Comparison of ENCODE assay signal across 29 mouse cellular contexts in the genomic region with DNA sequence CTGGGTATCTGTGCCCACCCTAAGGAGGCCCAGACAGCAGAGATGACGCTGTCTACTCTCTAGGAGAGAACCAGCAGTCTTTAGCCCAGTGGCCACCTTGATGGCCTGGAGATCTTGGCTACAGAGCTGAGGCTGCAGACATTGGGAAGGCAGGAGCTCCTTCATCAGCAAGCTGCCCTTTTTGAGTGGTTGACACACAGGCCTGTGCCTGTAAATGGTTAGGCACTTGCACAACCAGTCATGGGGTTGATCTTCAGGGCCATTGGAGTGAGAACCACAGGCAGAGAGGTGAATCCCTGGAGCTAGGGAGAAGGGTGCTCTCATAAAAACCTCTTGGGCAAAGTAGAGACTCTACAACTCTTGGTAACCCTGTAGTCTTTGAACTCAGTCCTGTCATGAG. TPM values are rescaled to one million over a fixed set of nuclear protein-coding genes. Genes with fewer than 3 reads are reported as not detected.
DNase-seq lines count a peak whose midpoint lies in the region; ATAC-seq and TF ChIP-seq lines count a peak whose summit lies in the region.
"Had no signal": no experiment of that assay in that cellular context is flagged by ENCODE, and none has a peak within 500 bp of the region (broad histone marks: within the 10 kb centered on the region; RNA-seq: fewer than 3 reads in every experiment).

No protein-coding gene starts in this region.

- no peak for ATAC-seq in liver, embryonic 16.5 days (ENCODE audit: low read depth)
- no peak for ATAC-seq in midbrain, postnatal 0 days (ENCODE audit: low FRiP score)
- ATAC-seq in granulocyte monocyte progenitor cell, adult 5-6 weeks (replicated peaks; ENCODE audit: poor library complexity, severe bottlenecking): 0 out of 2 replicates have a peak, but pooled peaks have one; percentile 16
- no peak for ATAC-seq in CD4-positive, CD25-positive, alpha-beta regulatory T cell, adult 4 months
- ATAC-seq: forebrain, embryonic 14.5 days; forebrain, postnatal 0 days; hindbrain, embryonic 16.5 days; Patski had no signal

- no peak overlapping the region for H3K4me2 ChIP-seq in liver, embryonic 16.5 days (ENCODE audit: low read depth, low read length)
- H3K4me2 ChIP-seq in midbrain, postnatal 0 days (ENCODE audit: low read depth, low read length, poor library complexity, severe bottlenecking): no peak overlapping the region
- H3K4me2 ChIP-seq: embryonic facial prominence, embryonic 12.5 days; embryonic facial prominence, embryonic 15.5 days; heart, embryonic 12.5 days; heart, embryonic 15.5 days; hindbrain, embryonic 13.5 days had no signal

- no peak for TF ChIP-seq CTCF in midbrain, postnatal 0 days (IDR thresholded peaks at IDR 0.05)
- no peak for TF ChIP-seq CTCF in bone marrow, adult 2 months (IDR thresholded peaks at IDR 0.05; ENCODE audit: control insufficient read depth, insufficient read depth, low read length)

- no peak overlapping the region for H3K4me3 ChIP-seq in liver, embryonic 16.5 days (ENCODE audit: low read depth, low read length)
- no peak overlapping the region for H3K4me3 ChIP-seq in midbrain, embryonic 10.5 days
- H3K4me3 ChIP-seq in midbrain, postnatal 0 days (ENCODE audit: low read depth, low read length): no peak overlapping the region
- no peak overlapping the region for H3K4me3 ChIP-seq in bone marrow, adult 2 months (replicated peaks; ENCODE audit: control insufficient read depth, low read depth, low read length)
- H3K4me3 ChIP-seq: embryonic facial prominence, embryonic 12.5 days; embryonic facial prominence, embryonic 15.5 days; gastrocnemius, adult 2 months; heart, embryonic 12.5 days; heart, embryonic 15.5 days; hindbrain, embryonic 10.5 days; hindbrain, embryonic 13.5 days had no signal

- 74% methylated on average over 1 of the region's 1 CpGs for WGBS in liver, embryonic 16.5 days (ENCODE audit: insufficient replicate concordance)
- WGBS in midbrain, embryonic 10.5 days: 68% methylated on average over 1 of the region's 1 CpGs
- WGBS in midbrain, postnatal 0 days: 79% methylated on average over 1 of the region's 1 CpGs
- WGBS in bone marrow, adult 2 months: 85% methylated on average over 1 of the region's 1 CpGs

- no peak overlapping the region for H3K9ac ChIP-seq in liver, embryonic 16.5 days (ENCODE audit: low read depth, low read length)
- no peak overlapping the region for H3K9ac ChIP-seq in midbrain, postnatal 0 days (replicated peaks; ENCODE audit: low read length, poor library complexity, severe bottlenecking)
- H3K9ac ChIP-seq: embryonic facial prominence, embryonic 12.5 days; embryonic facial prominence, embryonic 15.5 days; forebrain, postnatal 0 days; heart, embryonic 12.5 days; heart, embryonic 15.5 days; hindbrain, embryonic 13.5 days had no signal

- H3K9me3 ChIP-seq in liver, embryonic 16.5 days (replicated peaks; ENCODE audit: control insufficient read depth, low read length): no peaks in the 10 kb centered on the region
- no peaks in the 10 kb centered on the region for H3K9me3 ChIP-seq in midbrain, embryonic 10.5 days (replicated peaks)
- no peaks in the 10 kb centered on the region for H3K9me3 ChIP-seq in midbrain, postnatal 0 days (ENCODE audit: low read length)
- H3K9me3 ChIP-seq: embryonic facial prominence, embryonic 12.5 days; embryonic facial prominence, embryonic 15.5 days; G1E; heart, embryonic 12.5 days; heart, embryonic 15.5 days; hindbrain, embryonic 10.5 days; hindbrain, embryonic 13.5 days had no signal

- H3K27me3 ChIP-seq in liver, embryonic 16.5 days (ENCODE audit: control insufficient read depth, insufficient read depth, low read depth, low read length): no peaks in the 10 kb centered on the region
- H3K27me3 ChIP-seq in midbrain, embryonic 10.5 days (ENCODE audit: low read depth, poor library complexity, severe bottlenecking): no peaks in the 10 kb centered on the region
- H3K27me3 ChIP-seq in midbrain, postnatal 0 days (ENCODE audit: insufficient read depth, low read length): no peaks in the 10 kb centered on the region
- H3K27me3 ChIP-seq: CH12.LX; embryonic facial prominence, embryonic 12.5 days; embryonic facial prominence, embryonic 15.5 days; heart, embryonic 15.5 days; hindbrain, embryonic 13.5 days; Patski had no signal

- peaks cover 3% of the 10 kb centered on the region; the same call in 1 of the 2 replicates for H3K4me1 ChIP-seq in liver, embryonic 16.5 days (ENCODE audit: control insufficient read depth, low read depth, low read length)
- H3K4me1 ChIP-seq in midbrain, embryonic 10.5 days: no peaks in the 10 kb centered on the region
- H3K4me1 ChIP-seq in midbrain, postnatal 0 days (ENCODE audit: insufficient read depth, low read length): no peaks in the 10 kb centered on the region
- peaks cover 17% of the 10 kb centered on the region for H3K4me1 ChIP-seq in bone marrow, adult 2 months (ENCODE audit: control insufficient read depth, insufficient read depth, low read length)
- H3K4me1 ChIP-seq: embryonic facial prominence, embryonic 12.5 days; embryonic facial prominence, embryonic 15.5 days; heart, embryonic 12.5 days; hindbrain, embryonic 10.5 days; hindbrain, embryonic 13.5 days had no signal

- TF ChIP-seq POLR2A in bone marrow, adult 2 months (IDR thresholded peaks at IDR 0.05; ENCODE audit: borderline replicate concordance, control insufficient read depth, low read depth, low read length): no peak

- peak overlapping the region; percentile 42; the same call in 1 of the 2 replicates for H3K27ac ChIP-seq in liver, embryonic 16.5 days (ENCODE audit: low read length)
- 0 out of 2 replicates have a peak overlapping the region, but pooled peaks have one; percentile 4 for H3K27ac ChIP-seq in midbrain, embryonic 10.5 days (replicated peaks)
- no peak overlapping the region for H3K27ac ChIP-seq in midbrain, postnatal 0 days (ENCODE audit: low read depth, low read length)
- peak overlapping the region; percentile 56 for H3K27ac ChIP-seq in bone marrow, adult 2 months (ENCODE audit: control insufficient read depth, insufficient read depth, low read depth, low read length, poor library complexity)
- H3K27ac ChIP-seq: embryonic facial prominence, embryonic 12.5 days; embryonic facial prominence, embryonic 15.5 days; gastrocnemius, adult 2 months; heart, embryonic 15.5 days; hindbrain, embryonic 10.5 days; hindbrain, embryonic 13.5 days had no signal

- DNase-seq in liver: no peak
- no peak for DNase-seq in midbrain, embryonic 10.5 days (ENCODE audit: low spot score)
- no peak for DNase-seq in midbrain, postnatal 0 days (ENCODE audit: low spot score)
- DNase-seq in thymus, postnatal 10 days (ENCODE audit: low spot score in 2 of 2): no peak
- DNase-seq: adrenal gland, postnatal 25 days; cerebellum, adult 11 months; cerebellum, adult 2 months; cerebellum, adult 9-11 months; cerebellum, postnatal 25 days; forebrain, postnatal 0 days; gastrocnemius, adult 2 months; gastrocnemius, postnatal 14 days; heart, postnatal 10 days; heart, postnatal 36 days had no signal

- H3K36me3 ChIP-seq in liver, embryonic 16.5 days (ENCODE audit: control insufficient read depth, insufficient read depth): no peaks in the 10 kb centered on the region
- H3K36me3 ChIP-seq in midbrain, embryonic 10.5 days: no peaks in the 10 kb centered on the region
- no peaks in the 10 kb centered on the region for H3K36me3 ChIP-seq in midbrain, postnatal 0 days (ENCODE audit: insufficient read depth, low read length)
- H3K36me3 ChIP-seq: embryonic facial prominence, embryonic 12.5 days; embryonic facial prominence, embryonic 15.5 days; G1E; heart, embryonic 12.5 days; heart, embryonic 15.5 days; hindbrain, embryonic 10.5 days; hindbrain, embryonic 13.5 days had no signal

RNA-seq across cellular contexts. Expression of a gene that starts 16.5 kb away (rescaled TPM):
- polyA plus RNA-seq in liver, embryonic 16.5 days (2015; fragmentation: Nextera tagmentation; extraction: Ambion mirVana): 6.5 and 6.8 TPM in 2 replicates
- polyA plus RNA-seq in midbrain, embryonic 10.5 days (2016; fragmentation: Nextera tagmentation; extraction: Ambion mirVana): 6.4 and 10.3 TPM in 2 replicates
- 35.5 and 44.1 TPM in 2 replicates for total RNA-seq in midbrain, postnatal 0 days (2014; rRNA removed)
- 17.6 and 20.3 TPM in 2 replicates for polyA plus RNA-seq in midbrain, postnatal 0 days (2015; fragmentation: Nextera tagmentation; extraction: Ambion mirVana)
- polyA plus RNA-seq in bone marrow, adult 2 months (2011; ENCODE audit: insufficient read depth, insufficient read length, low replicate concordance, missing spikeins): 15.0 and 29.7 TPM in 2 replicates
- 15.4 and 16.5 TPM in 2 replicates for total RNA-seq in granulocyte monocyte progenitor cell, adult 5-6 weeks (2014; fragmentation: Nextera tagmentation)
- 9.8 and 11.9 TPM in 2 replicates for total RNA-seq in granulocyte monocyte progenitor cell, adult 5-6 weeks (2017)
- polyA plus RNA-seq in CD4-positive, CD25-positive, alpha-beta regulatory T cell, adult 4 months (2017; shearing (Covaris generic)): 10 to 100 TPM in 1 of 2 experiments, 1 to 10 TPM in 1; 6.0 to 18.6 TPM

RNA-seq across cellular contexts. Expression of a gene that starts 28.4 kb away (rescaled TPM):
- 6.2 and 6.3 TPM in 2 replicates for polyA plus RNA-seq in liver, embryonic 16.5 days (2015; fragmentation: Nextera tagmentation; extraction: Ambion mirVana)
- polyA plus RNA-seq in midbrain, embryonic 10.5 days (2016; fragmentation: Nextera tagmentation; extraction: Ambion mirVana): 5.3 and 8.0 TPM in 2 replicates
- total RNA-seq in midbrain, postnatal 0 days (2014; rRNA removed): 10.3 and 12.8 TPM in 2 replicates
- 12.6 and 13.6 TPM in 2 replicates for polyA plus RNA-seq in midbrain, postnatal 0 days (2015; fragmentation: Nextera tagmentation; extraction: Ambion mirVana)
- 4.6 and 15.1 TPM in 2 replicates for polyA plus RNA-seq in bone marrow, adult 2 months (2011; ENCODE audit: insufficient read depth, insufficient read length, low replicate concordance, missing spikeins)
- total RNA-seq in granulocyte monocyte progenitor cell, adult 5-6 weeks (2014; fragmentation: Nextera tagmentation): 11.8 and 16.2 TPM in 2 replicates
- 22.0 and 24.4 TPM in 2 replicates for total RNA-seq in granulocyte monocyte progenitor cell, adult 5-6 weeks (2017)
- 10 to 100 TPM; 26.9 to 31.4 TPM for polyA plus RNA-seq in CD4-positive, CD25-positive, alpha-beta regulatory T cell, adult 4 months (2017; shearing (Covaris generic))

RNA-seq across cellular contexts. Expression of a gene that starts 31.3 kb away (rescaled TPM):
- 122 and 133 TPM in 2 replicates for polyA plus RNA-seq in liver, embryonic 16.5 days (2015; fragmentation: Nextera tagmentation; extraction: Ambion mirVana)
- polyA plus RNA-seq in midbrain, embryonic 10.5 days (2016; fragmentation: Nextera tagmentation; extraction: Ambion mirVana): 166 and 195 TPM in 2 replicates
- total RNA-seq in midbrain, postnatal 0 days (2014; rRNA removed): 284 and 301 TPM in 2 replicates
- 161 and 166 TPM in 2 replicates for polyA plus RNA-seq in midbrain, postnatal 0 days (2015; fragmentation: Nextera tagmentation; extraction: Ambion mirVana)
- 160 and 163 TPM in 2 replicates for polyA plus RNA-seq in bone marrow, adult 2 months (2011; ENCODE audit: insufficient read depth, insufficient read length, low replicate concordance, missing spikeins)
- total RNA-seq in granulocyte monocyte progenitor cell, adult 5-6 weeks (2014; fragmentation: Nextera tagmentation): 65.6 and 74.2 TPM in 2 replicates
- total RNA-seq in granulocyte monocyte progenitor cell, adult 5-6 weeks (2017): 81.0 and 82.6 TPM in 2 replicates
- polyA plus RNA-seq in CD4-positive, CD25-positive, alpha-beta regulatory T cell, adult 4 months (2017; shearing (Covaris generic)): 100 to 1,000 TPM; 117 to 179 TPM
